Mouse (Mus musculus) forebrain, embryonic 14.5 days (tissue): ENCODE data around the gene Cyp2d11. TPM values are rescaled to one million over a fixed set of nuclear protein-coding genes. Genes with fewer than 3 reads are reported as not detected.
"Not testable (repeated sequence)": the region's sequence is repeated elsewhere in the genome, so short reads cannot be mapped to it uniquely, and the experiment has no call there.

Experiments
- ATAC-seq: fragments of 200-750 bp; cut with Nextera tagmentation; 2 replicates; pipeline ENCODE4 v1.8.0; 2017; ENCODE audit warnings: mild to moderate bottlenecking, moderate library complexity
- DNase-seq: peaks from one replicate; pipeline ENCODE4 v3.0.0-alpha.2; 2015; ENCODE audit warnings: low spot score
- H3K27ac ChIP-seq: fragments of 300-500 bp; sonication (generic); 2 replicates; pipeline ENCODE4 v1.5.1; 2014; ENCODE audit warnings: low read depth, mild to moderate bottlenecking, control low read depth, low read length, moderate library complexity
- H3K27me3 ChIP-seq: fragments of 300-500 bp; sonication (generic); replicated peaks from 2 replicates; pipeline ENCODE4 v1.6.1; 2014; ENCODE audit warnings: low read length, control low read depth, mixed read lengths; ENCODE audit not compliant: control insufficient read depth, insufficient read depth
- H3K36me3 ChIP-seq: fragments of 300-500 bp; sonication (generic); 2 replicates; pipeline ENCODE4 v1.6.1; 2014; ENCODE audit warnings: low read length, control low read depth; ENCODE audit not compliant: control insufficient read depth, insufficient read depth
- H3K4me1 ChIP-seq: fragments of 300-500 bp; sonication (generic); 2 replicates; pipeline ENCODE4 v1.6.1; 2014; ENCODE audit warnings: antibody characterized with exemption, low read length, control low read depth; ENCODE audit not compliant: control insufficient read depth, insufficient read depth
- H3K4me2 ChIP-seq: fragments of 300-500 bp; sonication (generic); 2 replicates; pipeline ENCODE4 v1.6.1; 2014; ENCODE audit warnings: mild to moderate bottlenecking, control low read depth, low read length
- H3K4me3 ChIP-seq: fragments of 300-500 bp; sonication (generic); 2 replicates; pipeline ENCODE4 v1.5.1; 2014; ENCODE audit warnings: low read depth, low read length, control low read depth
- H3K9ac ChIP-seq: fragments of 300-500 bp; sonication (generic); 2 replicates; pipeline ENCODE4 v1.6.1; 2014; ENCODE audit warnings: mild to moderate bottlenecking, low read length, control low read depth, moderate library complexity
- H3K9me3 ChIP-seq: fragments of 300-500 bp; sonication (generic); replicated peaks from 2 replicates; pipeline ENCODE4 v1.6.1; 2016; ENCODE audit warnings: low read length, control low read depth, mixed read lengths; ENCODE audit not compliant: control insufficient read depth
- WGBS: fragments of 180-500 bp; shearing (Covaris S2); extraction: QIAGEN DNeasy Blood & Tissue Kit; methylation state at CpG from one replicate; pipeline ENCODE4 v1.1.7; 2014; 5-methylcytosine and 5-hydroxymethylcytosine counted together
- polyA plus RNA-seq: library from polyadenylated mRNA; unstranded; fragments of >200 nt; fragmentation: Nextera tagmentation; extraction: Ambion mirVana; gene quantifications from 2 replicates; pipeline ENCODE4 v1.2.1, GENCODE M21; 2014

Cyp2d11 gene
- polyA plus RNA-seq, 1 experiment from 2014 or later: not detected

- ATAC-seq, H3K36me3 ChIP-seq, H3K4me3 ChIP-seq, H3K9ac ChIP-seq, H3K27ac ChIP-seq, H3K27me3 ChIP-seq, DNase-seq, H3K9me3 ChIP-seq, H3K4me2 ChIP-seq, H3K4me1 ChIP-seq: not testable (repeated sequence)
- WGBS: 89% methylated on average over 3 of the region's 3 CpGs
Measured at GRCm38 (mm10) chr15:82395955-82396354, 2.1 kb upstream of the Cyp2d11 start.

DNA sequence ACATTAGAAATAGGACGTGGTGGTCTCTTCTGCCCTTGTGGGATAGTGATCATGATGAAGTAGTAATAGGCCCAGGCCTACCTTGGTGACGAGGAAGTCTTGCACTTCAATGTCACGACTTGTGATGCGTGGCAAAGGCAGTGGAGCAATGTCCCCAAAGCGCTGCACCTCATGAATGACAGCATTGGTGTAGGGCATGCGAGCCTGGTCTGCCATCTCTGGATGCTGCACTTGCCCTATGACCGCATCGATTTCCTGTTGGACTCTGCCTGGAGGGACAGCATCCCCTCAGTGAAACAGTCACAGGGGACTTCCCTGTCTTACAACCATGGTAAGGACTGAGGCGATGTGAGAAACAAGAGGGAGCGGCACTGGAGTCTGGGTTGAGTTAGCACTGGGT lies 3.9 kb downstream of the Cyp2d11 start:
- not testable (repeated sequence) for H3K4me3 ChIP-seq, H3K4me2 ChIP-seq, H3K27ac ChIP-seq, H3K4me1 ChIP-seq, H3K27me3 ChIP-seq, ATAC-seq, H3K36me3 ChIP-seq, H3K9me3 ChIP-seq, H3K9ac ChIP-seq, DNase-seq
- WGBS: 88% methylated on average over 10 of the region's 10 CpGs

GRCm38 (mm10) chr15:82385729-82386128 lies 8.1 kb downstream of the Cyp2d11 start:
- Histone ChIP-seq H3K27me3 (no peaks in the 10 kb centered on the region), H3K9ac (no peak overlapping the region), H3K36me3 (no peaks in the 10 kb centered on the region), H3K9me3 (no peaks in the 10 kb centered on the region), H3K27ac (no peak overlapping the region), H3K4me1 (peaks cover 1% of the 10 kb centered on the region; the same call in 1 of the 2 replicates), H3K4me2 (no peak overlapping the region), H3K4me3 (no peak overlapping the region)
- DNase-seq: no peak
- no peak for ATAC-seq
- 89% methylated on average over 2 of the region's 2 CpGs for WGBS

GRCm38 (mm10) chr15:82382441-82382840 lies 11.4 kb downstream of the Cyp2d11 start:
- Histone ChIP-seq H3K9me3 (no peaks in the 10 kb centered on the region), H3K36me3 (no peaks in the 10 kb centered on the region), H3K4me1 (peaks cover 5% of the 10 kb centered on the region; the same call in 1 of the 2 replicates), H3K4me2 (no peak overlapping the region), H3K4me3 (no peak overlapping the region), H3K9ac (no peak overlapping the region), H3K27me3 (no peaks in the 10 kb centered on the region), H3K27ac (no peak overlapping the region)
- WGBS: 84% methylated on average over 2 of the region's 2 CpGs
- ATAC-seq (no peak), DNase-seq (no peak)

- no peak overlapping the region for H3K27ac ChIP-seq
- no peaks in the 10 kb centered on the region for H3K36me3 ChIP-seq
- H3K4me2 ChIP-seq: peak overlapping the region; percentile 55
- no peaks in the 10 kb centered on the region for H3K27me3 ChIP-seq
- 38% methylated on average over 7 of the region's 7 CpGs for WGBS
- ATAC-seq: no peak
- H3K9ac ChIP-seq: peak overlapping the region; percentile 40; the same call in 1 of the 2 replicates
- no peaks in the 10 kb centered on the region for H3K9me3 ChIP-seq
- no peak for DNase-seq
- peaks cover 15% of the 10 kb centered on the region for H3K4me1 ChIP-seq
- H3K4me3 ChIP-seq: peak overlapping the region; percentile 31
Measured at GRCm38 (mm10) chr15:82380714-82381062, 13.1 kb downstream of the Cyp2d11 start.

DNA sequence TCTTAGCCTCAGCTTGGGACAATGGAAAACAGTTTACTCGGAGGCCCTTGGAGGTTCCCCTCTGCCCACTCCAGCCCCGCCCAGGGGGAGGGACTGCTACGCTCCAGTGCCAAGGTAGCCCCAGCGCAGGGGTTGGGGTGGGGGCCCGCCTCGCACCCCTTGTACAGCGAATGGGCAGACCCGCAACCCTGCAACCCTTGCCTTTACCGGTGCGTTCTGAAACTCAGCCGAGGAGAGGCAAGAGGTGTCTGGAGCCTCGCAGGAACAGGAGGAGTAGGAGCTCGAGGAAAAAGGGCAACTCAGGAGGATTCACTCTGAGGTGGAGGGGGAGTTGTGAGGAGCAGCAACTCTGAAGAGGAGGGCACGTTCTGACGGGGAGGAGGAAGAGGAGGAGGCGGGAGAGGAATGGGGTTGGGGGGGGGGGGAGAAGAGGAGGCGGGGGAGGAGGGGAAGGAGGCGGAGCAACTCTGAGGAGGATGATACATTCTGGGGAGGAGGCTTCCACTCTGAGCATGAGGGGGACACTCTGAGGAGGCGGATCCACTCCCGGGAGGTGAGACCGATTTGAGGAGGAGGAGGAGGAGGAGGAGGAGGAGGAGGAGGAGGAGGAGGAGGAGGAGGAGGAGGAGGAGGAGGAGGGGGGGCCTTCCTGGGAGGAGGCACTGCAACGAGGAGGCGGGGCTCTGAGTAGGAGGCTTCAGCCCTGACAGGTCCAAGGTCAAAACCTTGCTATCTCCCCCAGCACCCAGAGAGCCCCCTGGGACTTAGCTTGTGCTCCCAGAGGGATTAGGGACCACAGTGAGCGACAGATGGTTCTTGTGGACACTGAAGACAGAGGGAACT lies 13.7 kb downstream of the Cyp2d11 start, which contains the start of gene Cyp2d22:
Gene Cyp2d22 (minus strand): TSS at position 390 of the 843 bp plus-strand sequence.
- Histone ChIP-seq H3K27ac (no peak within 1 kb of the TSS), H3K4me1 (peaks cover 15% of the 10 kb centered on the region), H3K27me3 (no peaks in the 10 kb centered on the region), H3K36me3 (no peaks in the 10 kb centered on the region), H3K4me2 (peak within 1 kb of the TSS; percentile 55), H3K9ac (peak within 1 kb of the TSS; percentile 55), H3K4me3 (peak within 1 kb of the TSS; percentile 31), H3K9me3 (no peaks in the 10 kb centered on the region)
- WGBS: 3% methylated on average over 18 of the region's 24 CpGs
- ATAC-seq (peak; percentile 77), DNase-seq (peak; percentile 57)

GRCm38 (mm10) chr15:82379511-82379870 lies 14.3 kb downstream of the Cyp2d11 start:
- no peaks in the 10 kb centered on the region for H3K36me3 ChIP-seq
- peak overlapping the region; percentile 55 for H3K4me2 ChIP-seq
- DNase-seq: no peak
- no peaks in the 10 kb centered on the region for H3K9me3 ChIP-seq
- H3K27me3 ChIP-seq: no peaks in the 10 kb centered on the region
- WGBS: 24% methylated on average over 7 of the region's 7 CpGs
- H3K9ac ChIP-seq: peak overlapping the region; percentile 55
- peak; percentile 37 for ATAC-seq
- H3K4me1 ChIP-seq: peaks cover 15% of the 10 kb centered on the region
- peak overlapping the region; percentile 31; the same call in 1 of the 2 replicates for H3K4me3 ChIP-seq
- H3K27ac ChIP-seq: no peak overlapping the region

DNA sequence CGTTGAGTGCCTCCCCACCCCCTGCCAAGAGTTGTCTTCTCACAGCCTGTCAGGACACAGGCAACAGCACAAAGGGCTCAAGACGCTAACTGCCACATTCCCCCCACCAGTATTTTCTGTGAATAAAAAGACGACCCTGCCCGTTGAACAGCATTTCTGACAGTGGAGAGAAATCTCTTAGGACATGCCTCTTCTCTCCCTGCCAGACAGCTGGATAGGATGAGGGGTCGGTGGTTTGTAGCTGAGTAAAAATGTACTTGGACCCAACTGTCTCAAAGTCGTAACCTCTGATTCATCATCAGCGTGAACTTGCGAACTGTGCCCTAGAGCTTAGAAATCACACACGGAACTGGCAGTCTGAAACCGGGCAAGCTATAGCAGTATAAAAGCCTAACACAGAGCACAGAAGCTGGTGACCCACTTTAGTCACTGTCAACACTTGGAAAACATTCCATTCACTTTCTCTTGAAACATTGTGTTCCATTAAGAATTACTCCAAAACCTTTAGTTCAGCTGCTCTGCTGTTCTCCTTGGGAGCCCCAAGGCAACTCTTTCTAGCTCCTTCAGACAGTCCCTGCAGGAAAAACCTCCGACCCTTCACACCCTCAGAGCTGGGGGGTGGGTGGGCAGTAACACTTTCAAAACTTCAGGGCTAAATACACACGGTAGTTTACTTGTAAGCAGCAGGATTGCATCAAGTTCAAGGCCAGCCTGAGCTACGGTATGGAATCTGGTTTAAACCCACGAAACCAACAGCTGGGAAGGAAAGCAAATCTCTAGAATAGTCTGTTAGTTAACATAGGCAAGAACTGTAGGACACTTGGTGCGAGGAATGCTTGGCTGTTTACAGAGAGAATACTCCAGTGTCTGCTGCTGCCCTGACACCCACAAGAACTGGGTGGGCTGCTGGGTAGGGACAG lies 15.3 kb downstream of the Cyp2d11 start:
- H3K27me3 ChIP-seq: no peaks in the 10 kb centered on the region
- 61% methylated on average over 15 of the region's 15 CpGs for WGBS
- ATAC-seq: no peak

More for the DNA sequence above, 15.3 kb downstream of the Cyp2d11 start:
- Histone ChIP-seq H3K27ac (no peak overlapping the region), H3K4me1 (peaks cover 15% of the 10 kb centered on the region), H3K9ac (no peak overlapping the region), H3K4me3 (no peak overlapping the region), H3K9me3 (no peaks in the 10 kb centered on the region), H3K36me3 (no peaks in the 10 kb centered on the region), H3K4me2 (no peak overlapping the region)
- DNase-seq: no peak
